Mouse (Mus musculus): ENCODE measurements around the gene Lnp1. TPM values are rescaled to one million over a fixed set of nuclear protein-coding genes. Genes with fewer than 3 reads are reported as not detected.

Lnp1 gene
- polyA plus RNA-seq, 1 experiment from 2014 or later, result not detected

DNA sequence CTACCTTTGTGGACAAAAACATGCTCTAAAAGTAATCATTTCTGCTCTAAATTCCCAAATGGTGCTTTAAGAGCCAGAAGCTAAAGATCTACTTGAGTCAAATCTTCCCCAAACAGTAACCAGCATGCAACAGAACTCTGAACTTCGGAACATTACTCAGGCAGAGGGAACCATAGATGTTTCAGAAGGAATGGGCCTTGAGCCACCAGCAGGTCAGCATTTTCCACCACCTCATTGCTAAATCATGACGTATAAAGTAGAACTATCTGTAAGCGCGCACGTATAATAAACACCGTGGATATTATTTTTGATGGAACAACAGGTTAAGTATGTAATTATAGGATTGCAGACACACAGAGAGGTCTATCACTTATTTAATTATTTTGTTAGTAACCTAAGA is 43.0 kb downstream of the Lnp1 start:
- Histone ChIP-seq H3K4me1 (peaks cover 5% of the 10 kb centered on the region; the same call in 1 of the 2 replicates), H3K27ac (no peak overlapping the region), H3K9ac (no peak overlapping the region), H3K4me2 (peak overlapping the region; percentile 38), H3K4me3 (replicated peaks) (peak overlapping the region; percentile 7; the same call in 1 of the 2 replicates), H3K9me3 (replicated peaks) (no peaks in the 10 kb centered on the region), H3K36me3 (no peaks in the 10 kb centered on the region), H3K27me3 (no peaks in the 10 kb centered on the region)
- WGBS, result 89% methylated on average over 6 of the region's 6 CpGs
- ATAC-seq (replicated peaks; ENCODE audit: low FRiP score), result no peak

DNA sequence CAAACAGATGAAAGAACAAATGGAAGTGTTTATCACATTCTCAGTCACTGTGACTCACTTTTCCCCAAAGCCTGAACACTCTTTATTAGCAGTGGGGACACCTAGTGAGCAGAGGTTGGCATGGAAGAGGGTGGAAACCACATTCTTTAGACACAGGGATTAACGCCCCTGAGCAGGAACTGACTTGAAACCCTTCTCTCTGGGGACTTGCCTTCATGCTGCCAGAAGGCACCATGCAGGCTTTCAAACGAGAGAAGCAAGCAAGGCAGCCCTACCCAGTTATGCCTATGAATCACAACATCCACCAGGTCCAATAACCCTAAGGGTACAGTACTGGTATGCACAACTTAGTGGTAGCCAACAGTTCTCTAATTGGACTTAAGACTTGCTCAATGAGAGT is 54.5 kb downstream of the Lnp1 start:
- Histone ChIP-seq H3K36me3 (no peaks in the 10 kb centered on the region), H3K27ac (no peak overlapping the region), H3K4me3 (replicated peaks) (no peak overlapping the region), H3K4me1 (no peaks in the 10 kb centered on the region), H3K9me3 (replicated peaks) (no peaks in the 10 kb centered on the region), H3K9ac (no peak overlapping the region), H3K4me2 (no peak overlapping the region), H3K27me3 (no peaks in the 10 kb centered on the region)
- ATAC-seq (replicated peaks; ENCODE audit: low FRiP score), result no peak
- WGBS, result 52% methylated on average over 2 of the region's 2 CpGs

DNA sequence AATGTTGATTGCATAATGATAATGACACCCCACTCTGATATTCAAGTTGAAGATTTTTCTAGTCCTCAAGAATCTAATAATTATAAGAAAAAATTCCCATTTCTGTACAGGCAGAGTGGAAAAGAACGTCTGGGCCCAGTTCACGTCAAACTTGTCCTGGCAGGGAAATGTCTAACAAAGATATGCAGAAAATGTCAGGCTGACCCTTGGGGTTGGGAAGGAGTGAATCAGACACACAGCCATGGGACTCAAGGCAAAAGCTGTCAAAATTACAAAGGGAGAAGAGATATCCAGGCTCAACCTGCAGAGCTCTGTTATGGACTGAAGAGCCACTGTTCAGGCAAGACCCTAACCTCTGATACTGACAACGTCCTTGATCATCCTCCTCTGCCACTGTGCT is 57.4 kb downstream of the Lnp1 start:
- Histone ChIP-seq H3K4me3 (replicated peaks) (no peak overlapping the region), H3K9ac (no peak overlapping the region), H3K4me2 (no peak overlapping the region), H3K27ac (no peak overlapping the region), H3K4me1 (no peaks in the 10 kb centered on the region), H3K36me3 (no peaks in the 10 kb centered on the region), H3K27me3 (no peaks in the 10 kb centered on the region), H3K9me3 (replicated peaks) (no peaks in the 10 kb centered on the region)
- 74% methylated on average over 3 of the region's 3 CpGs for WGBS
- no peak for ATAC-seq (replicated peaks; ENCODE audit: low FRiP score)

DNA sequence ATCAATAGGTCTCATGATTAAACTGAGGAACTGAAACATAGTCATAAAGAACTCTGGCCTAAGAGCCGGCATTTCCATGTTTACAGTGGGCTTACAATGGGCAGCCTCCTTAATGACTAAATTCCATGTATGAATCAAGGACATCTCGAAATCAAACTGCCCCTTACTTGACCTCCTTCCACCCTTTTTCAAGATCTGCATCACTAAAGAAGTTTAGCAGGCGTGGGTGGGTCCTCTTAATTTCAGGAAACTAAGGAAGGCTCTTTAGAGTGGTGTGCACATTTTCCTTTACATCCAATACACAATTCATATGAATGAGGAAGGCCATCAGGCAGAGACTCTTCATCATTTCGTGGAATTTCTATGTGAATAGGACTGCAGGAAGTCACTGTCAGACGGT is 59.5 kb downstream of the Lnp1 start:
- ATAC-seq (replicated peaks; ENCODE audit: low FRiP score), result no peak
- Histone ChIP-seq H3K4me3 (replicated peaks) (no peak overlapping the region), H3K4me2 (no peak overlapping the region), H3K9ac (no peak overlapping the region), H3K27me3 (no peaks in the 10 kb centered on the region), H3K36me3 (no peaks in the 10 kb centered on the region), H3K4me1 (no peaks in the 10 kb centered on the region), H3K9me3 (replicated peaks) (no peaks in the 10 kb centered on the region), H3K27ac (no peak overlapping the region)
- whole genome bisulfite sequencing, result 81% methylated on average over 5 of the region's 5 CpGs

DNA sequence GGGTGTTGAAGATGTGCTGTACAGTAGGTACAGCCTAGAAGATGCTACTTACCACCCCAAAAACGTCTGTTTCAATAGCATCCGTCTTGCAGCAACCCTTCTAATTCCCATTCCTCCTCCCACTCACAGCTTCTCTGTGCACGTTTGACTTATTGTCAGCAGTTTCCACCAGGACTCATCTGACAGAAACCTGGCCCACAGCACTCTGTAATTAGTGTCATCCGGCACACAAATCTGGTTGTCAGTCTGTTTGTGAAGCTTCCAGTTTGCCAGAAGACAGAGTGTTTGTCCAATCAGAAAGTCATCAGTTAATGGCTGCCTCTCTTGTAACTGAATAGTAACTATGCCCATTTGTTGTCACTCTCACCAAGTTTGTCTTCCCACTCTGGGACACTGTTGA is 60.3 kb downstream of the Lnp1 start:
- no peaks in the 10 kb centered on the region for H3K4me1 ChIP-seq
- no peak overlapping the region for H3K9ac ChIP-seq
- WGBS, result 49% methylated on average over 4 of the region's 4 CpGs
- H3K27me3 ChIP-seq, result no peaks in the 10 kb centered on the region
- H3K4me2 ChIP-seq, result no peak overlapping the region
- no peaks in the 10 kb centered on the region for H3K36me3 ChIP-seq
- no peak for ATAC-seq (replicated peaks; ENCODE audit: low FRiP score)
- no peaks in the 10 kb centered on the region for H3K9me3 ChIP-seq (replicated peaks)
- no peak overlapping the region for H3K27ac ChIP-seq
- no peak overlapping the region for H3K4me3 ChIP-seq (replicated peaks)

Other genes starting within 250 kb of the Lnp1 start
- gene Tfg, start 210.6 kb downstream of the Lnp1 start, polyA plus RNA-seq (2015; fragmentation: Nextera tagmentation; extraction: Ambion mirVana), result 147 and 148 TPM in 2 replicates
- gene Adgrg7, start 132.2 kb downstream of the Lnp1 start, polyA plus RNA-seq (2015; fragmentation: Nextera tagmentation; extraction: Ambion mirVana), result not detected in 2 replicates
- 25.6 and 35.8 TPM in 2 replicates for gene Tmem45a, start 41.9 kb downstream of the Lnp1 start, polyA plus RNA-seq (2015; fragmentation: Nextera tagmentation; extraction: Ambion mirVana)
- 0.17 TPM in 1 of 2 replicates, not detected in the other for gene Tmem45a2, start 143.3 kb upstream of the Lnp1 start, polyA plus RNA-seq (2015; fragmentation: Nextera tagmentation; extraction: Ambion mirVana)
- 43.6 and 45.7 TPM in 2 replicates for gene Tomm70a, start 193.6 kb upstream of the Lnp1 start, polyA plus RNA-seq (2015; fragmentation: Nextera tagmentation; extraction: Ambion mirVana)
- 100 and 104 TPM in 2 replicates for gene Nit2, start 239.3 kb upstream of the Lnp1 start, polyA plus RNA-seq (2015; fragmentation: Nextera tagmentation; extraction: Ambion mirVana)